Mouse (Mus musculus) right cerebral cortex, adult 2 months (tissue): ENCODE data around the gene Gm17018.

ENCODE experiments used
- DNase-seq, 2 experiments: peaks; one replicate each; pipeline ENCODE4 v3.0.0; 2021 to 2022; ENCODE audit warnings: low spot score in 2 of 2

The Gm17018 gene

GRCm38 (mm10) chr19:45587509-45588292 is 27.3 kb downstream of the Gm17018 start:
- no peak for DNase-seq

GRCm38 (mm10) chr19:45589761-45590160 is 29.3 kb downstream of the Gm17018 start:
- no peak for DNase-seq

GRCm38 (mm10) chr19:45591704-45592103 is 31.3 kb downstream of the Gm17018 start:
- no peak for DNase-seq

GRCm38 (mm10) chr19:45592916-45593315 is 32.5 kb downstream of the Gm17018 start:
- no peak for DNase-seq

- DNase-seq = no peak
Measured at GRCm38 (mm10) chr19:45594079-45594478, 33.7 kb downstream of the Gm17018 start.

- no peak for DNase-seq
Measured at GRCm38 (mm10) chr19:45595481-45595880, 35.1 kb downstream of the Gm17018 start.

- no peak for DNase-seq
Measured at GRCm38 (mm10) chr19:45596019-45596418, 35.6 kb downstream of the Gm17018 start.

- no peak for DNase-seq
Measured at GRCm38 (mm10) chr19:45596434-45596833, 36.0 kb downstream of the Gm17018 start.

GRCm38 (mm10) chr19:45597106-45597505 is 36.7 kb downstream of the Gm17018 start:
- no peak for DNase-seq

GRCm38 (mm10) chr19:45602606-45603005 is 42.2 kb downstream of the Gm17018 start:
- no peak for DNase-seq

- DNase-seq = no peak
Measured at GRCm38 (mm10) chr19:45606701-45607100, 46.3 kb downstream of the Gm17018 start.

GRCm38 (mm10) chr19:45607479-45607878 is 47.1 kb downstream of the Gm17018 start:
- DNase-seq = no peak

GRCm38 (mm10) chr19:45608648-45609339 is 48.4 kb downstream of the Gm17018 start:
- DNase-seq = no peak

- DNase-seq = no peak
Measured at GRCm38 (mm10) chr19:45610823-45611222, 50.4 kb downstream of the Gm17018 start.

- no peak for DNase-seq
Measured at GRCm38 (mm10) chr19:45614375-45614774, 54.0 kb downstream of the Gm17018 start.

- DNase-seq = peak; percentile 13 to 16
Measured at GRCm38 (mm10) chr19:45614928-45615327, 54.5 kb downstream of the Gm17018 start.

- no peak for DNase-seq
Measured at GRCm38 (mm10) chr19:45615415-45616213, 55.2 kb downstream of the Gm17018 start.

GRCm38 (mm10) chr19:45616214-45616518 is 55.8 kb downstream of the Gm17018 start:
- no peak for DNase-seq

- no peak for DNase-seq
Measured at GRCm38 (mm10) chr19:45616735-45617134, 56.3 kb downstream of the Gm17018 start.

- no peak for DNase-seq
Measured at GRCm38 (mm10) chr19:45618184-45618583, 57.8 kb downstream of the Gm17018 start.

- DNase-seq = no peak
Measured at GRCm38 (mm10) chr19:45619744-45620501, 59.5 kb downstream of the Gm17018 start.

GRCm38 (mm10) chr19:45621061-45621460 is 60.6 kb downstream of the Gm17018 start:
- DNase-seq = no peak
